Mouse (Mus musculus) lung, adult 18-20 months (tissue): ENCODE data around the gene Sri.
A peak's percentile ranks its signal among the peaks of the same experiment; 100 is the strongest.
"Not testable (repeated sequence)": the region's sequence is repeated elsewhere in the genome, so short reads cannot be mapped to it uniquely, and the experiment has no call there.

ENCODE experiments used
- DNase-seq, 2 experiments: peaks; one replicate each; pipeline ENCODE4 v3.0.0; 2022; ENCODE audit warnings: mixed read lengths in 2 of 2

The Sri gene

GRCm38 (mm10) chr5:8045855-8046254 lies at the start of gene Sri:
Sri (plus strand) TSS chr5:8046078.
- DNase-seq, result peak in 1 of 2 experiments; percentile 6

DNA sequence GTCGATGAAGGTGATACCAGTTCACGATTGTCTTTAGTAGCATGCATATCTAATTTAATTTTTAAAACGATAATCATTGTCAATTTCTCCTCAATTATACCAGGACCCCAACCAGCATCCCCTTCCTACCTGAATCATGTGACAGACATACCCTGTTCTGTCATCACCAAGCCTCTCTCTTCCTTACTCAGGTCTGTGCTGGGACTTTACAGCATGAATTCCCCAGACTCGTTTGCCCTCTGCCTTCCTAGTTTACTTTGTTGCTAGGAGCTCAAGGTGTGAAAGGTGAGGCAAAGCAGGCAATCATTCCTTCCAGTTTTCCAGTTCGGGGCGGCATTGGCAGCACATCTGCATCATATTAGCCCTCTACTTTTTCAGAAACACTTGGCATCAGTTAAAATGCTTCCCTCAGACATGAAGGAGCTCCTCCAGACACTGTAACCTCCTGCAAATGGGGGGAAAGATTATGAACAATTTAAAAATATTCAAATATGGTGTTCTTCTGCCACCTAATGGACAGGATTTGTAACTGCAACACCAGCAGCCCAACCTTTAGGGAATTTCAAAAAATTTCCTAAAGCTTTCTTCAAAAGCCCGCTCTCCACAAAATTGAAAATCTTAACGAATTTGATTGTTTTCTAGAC lies 49.4 kb upstream of the Sri start:
- no peak for DNase-seq

- no peak for DNase-seq
Measured at GRCm38 (mm10) chr5:7997086-7997485, 48.8 kb upstream of the Sri start.

DNA sequence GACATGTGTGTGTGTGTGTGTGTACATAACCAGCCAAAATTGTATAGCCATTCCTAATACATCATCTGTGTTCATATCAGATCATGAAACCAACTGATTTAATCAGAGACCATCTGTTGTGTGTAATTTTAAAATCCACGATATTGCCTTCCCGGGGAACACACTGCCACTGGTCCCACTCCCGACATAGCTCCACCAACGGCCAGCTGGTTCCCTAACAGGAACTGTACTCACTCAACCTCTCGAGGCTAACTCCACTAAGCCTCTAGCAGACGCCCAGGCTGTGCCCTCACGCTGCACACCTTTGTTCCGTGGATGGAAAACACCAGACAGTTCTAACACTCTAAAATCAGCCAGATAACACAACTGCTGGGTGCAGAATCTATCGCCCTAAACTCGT lies 45.4 kb upstream of the Sri start:
- DNase-seq, result no peak

DNA sequence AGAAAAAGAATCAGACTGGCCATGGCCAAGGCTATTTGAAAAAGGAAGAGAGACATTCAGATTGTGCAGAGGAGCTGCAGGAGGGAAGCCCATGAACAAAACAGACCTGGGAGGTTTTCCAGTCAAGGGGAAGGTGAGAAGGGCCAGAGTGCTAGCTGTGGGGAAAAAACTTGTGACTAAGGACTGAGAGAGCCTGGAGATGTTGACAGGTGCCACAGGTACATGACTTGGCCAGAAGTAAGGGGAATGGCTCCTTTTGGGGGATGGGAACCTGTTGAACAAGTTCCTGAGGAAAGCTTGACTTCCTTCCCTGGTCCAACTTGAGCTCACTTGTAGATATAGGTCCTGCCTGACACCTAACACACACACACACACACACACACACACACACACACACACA lies 43.1 kb upstream of the Sri start:
- DNase-seq, result peak in 1 of 2 experiments; percentile 7

GRCm38 (mm10) chr5:8013276-8013675 lies 32.6 kb upstream of the Sri start:
- no peak for DNase-seq

- DNase-seq, result not testable (repeated sequence)
Measured at GRCm38 (mm10) chr5:8034596-8034995, 11.3 kb upstream of the Sri start.

GRCm38 (mm10) chr5:8053827-8054226 lies 7.9 kb downstream of the Sri start:
- DNase-seq, result no peak

GRCm38 (mm10) chr5:8055721-8056129 lies 9.8 kb downstream of the Sri start:
- DNase-seq, result peak; percentile 35 to 38

- DNase-seq, result peak; percentile 88 to 93
Measured at GRCm38 (mm10) chr5:8056141-8057017, 10.5 kb downstream of the Sri start.

GRCm38 (mm10) chr5:8057018-8057323 lies 11.1 kb downstream of the Sri start:
- DNase-seq, result no peak

- peak in 1 of 2 experiments; percentile 10 for DNase-seq
Measured at GRCm38 (mm10) chr5:8058056-8058455, 12.2 kb downstream of the Sri start.

- DNase-seq, result no peak
Measured at GRCm38 (mm10) chr5:8062469-8062868, 16.6 kb downstream of the Sri start.

- DNase-seq, result no peak
Measured at GRCm38 (mm10) chr5:8063207-8063606, 17.3 kb downstream of the Sri start.

DNA sequence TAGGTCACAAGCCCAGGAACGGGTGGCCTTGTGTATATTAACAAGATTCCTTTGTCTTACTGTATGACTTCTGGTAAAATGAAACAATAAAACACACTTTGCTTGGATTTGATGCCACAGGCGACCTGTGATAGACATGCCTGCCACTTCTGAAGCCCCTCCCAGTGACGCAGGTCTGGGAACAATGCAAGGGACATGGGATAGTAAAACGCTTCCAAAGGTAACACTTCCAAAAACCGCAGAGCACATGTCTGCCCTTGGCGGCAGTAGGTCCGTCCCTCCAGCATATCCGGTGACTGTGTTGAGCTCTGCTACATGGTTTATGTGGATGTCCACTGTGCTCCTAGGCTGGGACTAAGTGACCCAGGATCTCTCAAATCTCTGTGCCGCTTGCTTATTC lies 27.5 kb downstream of the Sri start:
- no peak for DNase-seq

- no peak for DNase-seq
Measured at GRCm38 (mm10) chr5:8073901-8074561, 28.2 kb downstream of the Sri start.

GRCm38 (mm10) chr5:8077481-8077880 lies 31.6 kb downstream of the Sri start:
- no peak for DNase-seq

DNA sequence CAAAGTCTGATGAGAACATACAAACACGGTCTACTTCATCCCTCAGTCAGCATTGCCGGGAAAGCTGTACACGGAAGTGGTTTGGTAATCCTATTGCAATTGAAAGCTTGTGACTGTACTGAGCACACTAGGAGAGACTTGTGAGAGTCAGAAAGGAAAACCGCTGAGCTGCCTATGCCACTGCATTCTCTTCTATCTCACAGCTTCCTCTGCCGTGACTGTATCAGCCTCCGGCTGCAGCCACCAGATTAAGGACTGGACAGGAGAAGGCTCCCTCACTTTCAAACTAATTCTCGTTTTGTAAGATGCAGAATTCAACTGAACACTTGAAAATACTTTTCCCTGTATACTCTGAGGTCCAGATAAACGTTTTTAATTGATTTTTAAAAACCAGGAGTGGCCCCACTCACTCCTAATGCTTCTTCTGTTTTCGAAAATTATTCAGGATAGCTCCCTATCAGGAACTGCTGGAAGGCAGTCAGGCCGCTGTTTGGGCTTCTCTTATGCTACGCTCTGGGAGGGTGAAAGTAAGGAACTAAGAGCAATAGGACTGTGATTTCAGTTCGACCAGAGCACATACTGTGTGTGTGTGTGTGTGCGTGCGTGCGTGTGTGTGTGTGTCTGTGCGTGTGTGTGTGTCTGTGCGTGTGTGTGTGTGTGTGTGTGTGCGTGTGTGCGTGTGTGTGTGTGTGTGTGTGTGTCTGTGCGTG lies 37.1 kb downstream of the Sri start:
- DNase-seq, result no peak

DNA sequence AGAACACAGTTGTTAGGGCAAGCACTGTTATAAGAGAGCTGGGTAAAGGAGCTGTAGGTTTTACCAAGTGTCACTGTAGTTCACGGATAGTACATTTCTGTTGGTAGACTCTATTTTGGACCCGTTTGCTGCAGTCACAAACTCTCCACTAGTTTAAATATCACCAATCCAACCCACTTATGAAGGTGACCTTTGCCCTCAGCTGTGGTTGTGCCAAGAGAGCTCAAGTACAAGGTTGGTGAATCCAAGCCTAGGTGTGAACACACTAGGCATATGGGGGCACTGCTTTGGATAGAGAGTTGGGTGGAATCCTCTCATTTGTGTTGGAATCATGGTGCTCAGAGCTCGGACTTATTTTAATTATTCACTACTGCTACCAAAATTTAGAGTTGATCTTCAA lies 39.8 kb downstream of the Sri start:
- no peak for DNase-seq

DNA sequence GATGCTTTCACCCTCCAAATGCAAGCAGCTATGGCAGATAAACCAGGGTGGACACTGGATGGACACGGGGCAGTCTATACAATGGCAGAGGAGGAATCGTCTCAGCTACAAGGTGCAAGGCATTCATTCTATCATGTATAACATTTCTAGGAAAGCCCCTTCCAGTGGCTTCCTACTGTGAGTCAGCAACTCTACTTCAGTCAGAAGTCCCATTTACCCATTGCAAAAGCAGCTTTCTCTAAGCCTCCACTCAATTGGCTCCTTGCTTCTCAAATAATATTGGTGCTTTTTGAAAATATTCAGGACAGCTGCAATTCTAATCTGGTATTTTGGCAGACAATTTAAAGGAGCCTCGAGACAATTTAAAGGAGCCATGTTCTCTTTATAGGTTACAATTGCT lies 42.3 kb downstream of the Sri start:
- DNase-seq, result no peak

- no peak for DNase-seq
Measured at GRCm38 (mm10) chr5:8094921-8095320, 49.0 kb downstream of the Sri start.

GRCm38 (mm10) chr5:8095689-8096088 lies 49.8 kb downstream of the Sri start:
- DNase-seq, result no peak

- DNase-seq, result no peak
Measured at GRCm38 (mm10) chr5:8111691-8112090, 65.8 kb downstream of the Sri start.
